In genomic region chr17:7927582-7928535, GRCm38 (mm10) we compare ENCODE assay signal across 8 mouse cellular contexts. TPM values are rescaled to one million over a fixed set of nuclear protein-coding genes. Genes with fewer than 3 reads are reported as not detected.
DNase-seq lines count a peak whose midpoint lies in the region; ATAC-seq and TF ChIP-seq lines count a peak whose summit lies in the region.

No protein-coding gene starts in this region.

- no peaks in the 10 kb centered on the region for H3K9me3 ChIP-seq in midbrain, embryonic 14.5 days (ENCODE audit: control insufficient read depth, low read length)
- no peaks in the 10 kb centered on the region for H3K9me3 ChIP-seq in midbrain, embryonic 13.5 days

- ATAC-seq in midbrain, embryonic 14.5 days (ENCODE audit: low FRiP score, low TSS enrichment): no peak
- no peak for ATAC-seq in midbrain, embryonic 13.5 days

- TF ChIP-seq CTCF in bone marrow, adult 2 months (IDR thresholded peaks at IDR 0.05; ENCODE audit: control insufficient read depth, insufficient read depth, low read length): peak; percentile 90

- H3K9ac ChIP-seq in midbrain, embryonic 14.5 days (replicated peaks; ENCODE audit: low read length): no peak overlapping the region
- no peak overlapping the region for H3K9ac ChIP-seq in midbrain, embryonic 13.5 days (replicated peaks)

- no peak for TF ChIP-seq POLR2A in bone marrow, adult 2 months (IDR thresholded peaks at IDR 0.05; ENCODE audit: borderline replicate concordance, control insufficient read depth, low read depth, low read length)

- no peak overlapping the region for H3K4me3 ChIP-seq in midbrain, embryonic 14.5 days (replicated peaks; ENCODE audit: low read depth, low read length)
- no peak overlapping the region for H3K4me3 ChIP-seq in midbrain, embryonic 13.5 days (replicated peaks)
- peak overlapping the region; percentile 50 for H3K4me3 ChIP-seq in bone marrow, adult 2 months (replicated peaks; ENCODE audit: control insufficient read depth, low read depth, low read length)

- no peaks in the 10 kb centered on the region for H3K27me3 ChIP-seq in midbrain, embryonic 14.5 days (ENCODE audit: control insufficient read depth, insufficient read depth, low read length)
- no peaks in the 10 kb centered on the region for H3K27me3 ChIP-seq in midbrain, embryonic 13.5 days

- peaks cover 8% of the 10 kb centered on the region; the same call in 1 of the 2 replicates for H3K4me1 ChIP-seq in midbrain, embryonic 14.5 days (ENCODE audit: control insufficient read depth, insufficient read depth, low read length)
- H3K4me1 ChIP-seq in midbrain, embryonic 13.5 days (replicated peaks): peaks cover 7% of the 10 kb centered on the region
- H3K4me1 ChIP-seq in bone marrow, adult 2 months (ENCODE audit: control insufficient read depth, insufficient read depth, low read length): peaks cover 1% of the 10 kb centered on the region

- H3K4me2 ChIP-seq in midbrain, embryonic 14.5 days (ENCODE audit: low read length): no peak overlapping the region
- H3K4me2 ChIP-seq in midbrain, embryonic 13.5 days (replicated peaks): no peak overlapping the region

- no peaks in the 10 kb centered on the region for H3K36me3 ChIP-seq in midbrain, embryonic 14.5 days (ENCODE audit: control insufficient read depth, insufficient read depth, low read length)
- no peaks in the 10 kb centered on the region for H3K36me3 ChIP-seq in midbrain, embryonic 13.5 days

- WGBS in midbrain, embryonic 14.5 days: 72% methylated on average over 24 of the region's 24 CpGs
- WGBS in midbrain, embryonic 13.5 days: 71% methylated on average over 24 of the region's 24 CpGs
- WGBS in bone marrow, adult 2 months: 26% methylated on average over 24 of the region's 24 CpGs

- H3K27ac ChIP-seq in midbrain, embryonic 14.5 days (replicated peaks; ENCODE audit: low read depth, low read length): no peak overlapping the region
- no peak overlapping the region for H3K27ac ChIP-seq in midbrain, embryonic 13.5 days
- H3K27ac ChIP-seq in bone marrow, adult 2 months (ENCODE audit: control insufficient read depth, insufficient read depth, low read depth, low read length, poor library complexity): peak overlapping the region; percentile 55

- peak; percentile 63 for DNase-seq in midbrain, embryonic 14.5 days
- peak; percentile 36 for DNase-seq in forelimb bud, embryonic 11.5 days (ENCODE audit: low read depth, low spot score)
- DNase-seq in kidney, postnatal 25 days: peak; percentile 76 to 87
- peak; percentile 76 to 80 for DNase-seq in lung, adult 18-20 months
- peak; percentile 61 to 79 for DNase-seq in right cerebral cortex, postnatal 10 days (ENCODE audit: low spot score in 2 of 2)
- DNase-seq in urinary bladder, postnatal 14 days (ENCODE audit: low spot score): peak; percentile 85

RNA-seq across cellular contexts. Expression of gene Tagap, which starts 2.1 kb away (rescaled TPM):
- 0.39 and 0.58 TPM in 2 replicates for polyA plus RNA-seq in midbrain, embryonic 14.5 days (2014; fragmentation: Nextera tagmentation; extraction: Ambion mirVana)
- polyA plus RNA-seq in midbrain, embryonic 13.5 days (2015; fragmentation: Nextera tagmentation; extraction: Ambion mirVana): 0.44 and 0.62 TPM in 2 replicates
- polyA plus RNA-seq in bone marrow, adult 2 months (2011; ENCODE audit: insufficient read depth, insufficient read length, low replicate concordance, missing spikeins): 3.6 and 8.7 TPM in 2 replicates

RNA-seq across cellular contexts. Expression of gene Rsph3a, which starts 17.6 kb away (rescaled TPM):
- polyA plus RNA-seq in midbrain, embryonic 14.5 days (2014; fragmentation: Nextera tagmentation; extraction: Ambion mirVana): 83.9 and 84.0 TPM in 2 replicates
- polyA plus RNA-seq in midbrain, embryonic 13.5 days (2015; fragmentation: Nextera tagmentation; extraction: Ambion mirVana): 67.8 and 75.5 TPM in 2 replicates
- polyA plus RNA-seq in bone marrow, adult 2 months (2011; ENCODE audit: insufficient read depth, insufficient read length, low replicate concordance, missing spikeins): 8.0 and 23.6 TPM in 2 replicates
